Mouse (Mus musculus) embryonic facial prominence, embryonic 14.5 days (tissue): Measurements from ENCODE around the gene Slc26a11. TPM values are rescaled to one million over a fixed set of nuclear protein-coding genes. Genes with fewer than 3 reads are reported as not detected.

ENCODE experiments used
- ATAC-seq: fragments of 200-750 bp; cut with Nextera tagmentation; 2 replicates; pipeline ENCODE4 v1.8.0; 2017; ENCODE audit warnings: low read depth, moderate number of reproducible peaks, moderate TSS enrichment
- DNase-seq: peaks from one replicate; pipeline ENCODE4 v3.0.0-alpha.2; 2015; ENCODE audit warnings: low spot score
- H3K27ac ChIP-seq: fragments of 300-500 bp; sonication (generic); replicated peaks from 2 replicates; pipeline ENCODE4 v1.5.1; 2014; ENCODE audit warnings: low read depth, mild to moderate bottlenecking, low read length, moderate library complexity
- H3K27me3 ChIP-seq: fragments of 300-500 bp; sonication (generic); replicated peaks from 2 replicates; pipeline ENCODE4 v1.6.1; 2014; ENCODE audit warnings: low read length; ENCODE audit not compliant: control insufficient read depth, insufficient read depth
- H3K36me3 ChIP-seq: fragments of 300-500 bp; sonication (generic); 2 replicates; pipeline ENCODE4 v1.6.1; 2014; ENCODE audit warnings: low read length, mixed read lengths; ENCODE audit not compliant: control insufficient read depth, insufficient read depth
- H3K4me1 ChIP-seq: fragments of 300-500 bp; sonication (generic); 2 replicates; pipeline ENCODE4 v1.6.1; 2014; ENCODE audit warnings: antibody characterized with exemption, low read length; ENCODE audit not compliant: control insufficient read depth, insufficient read depth
- H3K4me2 ChIP-seq: fragments of 300-500 bp; sonication (generic); 2 replicates; pipeline ENCODE4 v1.6.1; 2014; ENCODE audit warnings: low read depth, mild to moderate bottlenecking, low read length, moderate library complexity, mixed read lengths
- H3K4me3 ChIP-seq: fragments of 300-500 bp; sonication (generic); 2 replicates; pipeline ENCODE4 v1.5.1; 2014; ENCODE audit warnings: low read depth, mild to moderate bottlenecking, low read length
- H3K9ac ChIP-seq: fragments of 300-500 bp; sonication (generic); 2 replicates; pipeline ENCODE4 v1.6.1; 2014; ENCODE audit warnings: low read depth, mild to moderate bottlenecking, low read length, moderate library complexity, mixed read lengths
- H3K9me3 ChIP-seq: fragments of 300-500 bp; sonication (generic); 2 replicates; pipeline ENCODE4 v1.6.1; 2016; ENCODE audit warnings: low read length; ENCODE audit not compliant: control insufficient read depth
- WGBS: fragments of 180-500 bp; shearing (Covaris S2); extraction: QIAGEN DNeasy Blood & Tissue Kit; methylation state at CpG from one replicate; pipeline ENCODE4 v1.1.7; 2014; 5-methylcytosine and 5-hydroxymethylcytosine counted together
- polyA plus RNA-seq: library from polyadenylated mRNA; unstranded; fragments of >200 nt; fragmentation: Nextera tagmentation; extraction: Ambion mirVana; gene quantifications from 2 replicates; pipeline ENCODE4 v1.2.1, GENCODE M21; 2014

Gene Slc26a11
- polyA plus RNA-seq, 1 experiment from 2014 or later, result 7.8 TPM

DNA sequence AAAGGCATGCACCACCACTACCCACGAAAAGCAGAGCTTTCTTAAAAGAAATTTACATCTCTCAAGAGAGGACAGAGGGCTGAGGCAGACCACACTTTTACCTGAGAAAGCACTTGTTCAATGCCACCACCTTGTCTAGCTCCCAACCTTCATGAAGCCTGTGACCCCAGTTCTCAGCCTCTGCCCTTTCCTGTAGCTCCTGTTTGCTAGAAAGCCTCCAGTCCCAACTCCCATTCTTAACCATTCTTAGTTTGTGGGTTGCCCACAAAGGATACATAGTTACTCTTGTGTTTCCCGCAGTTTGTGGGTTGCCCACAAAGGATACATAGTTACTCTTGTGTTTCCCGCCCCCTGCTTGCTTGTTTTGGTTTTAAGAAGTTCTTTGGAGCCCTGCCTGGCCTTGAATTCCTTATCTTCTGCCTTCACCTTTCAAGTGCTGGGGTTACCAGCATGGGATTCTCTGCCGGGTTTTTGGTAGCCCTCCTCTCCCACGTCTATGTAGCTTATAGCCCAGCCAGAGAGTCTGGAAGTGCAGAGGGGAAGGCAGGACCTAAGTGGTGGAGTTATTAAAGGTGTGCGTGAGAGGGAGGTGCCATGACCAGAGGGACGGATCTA is 36.1 kb downstream of the Slc26a11 start:
- Histone ChIP-seq H3K36me3 (no peaks in the 10 kb centered on the region), H3K9me3 (no peaks in the 10 kb centered on the region), H3K4me2 (peak overlapping the region; percentile 84; the same call in 1 of the 2 replicates), H3K27ac (no peak overlapping the region), H3K27me3 (peaks cover 64% of the 10 kb centered on the region), H3K9ac (no peak overlapping the region), H3K4me1 (peaks cover 10% of the 10 kb centered on the region), H3K4me3 (peak overlapping the region; percentile 68; the same call in 1 of the 2 replicates)
- no peak for ATAC-seq
- no peak for DNase-seq
- 31% methylated on average over 7 of the region's 7 CpGs for WGBS

DNA sequence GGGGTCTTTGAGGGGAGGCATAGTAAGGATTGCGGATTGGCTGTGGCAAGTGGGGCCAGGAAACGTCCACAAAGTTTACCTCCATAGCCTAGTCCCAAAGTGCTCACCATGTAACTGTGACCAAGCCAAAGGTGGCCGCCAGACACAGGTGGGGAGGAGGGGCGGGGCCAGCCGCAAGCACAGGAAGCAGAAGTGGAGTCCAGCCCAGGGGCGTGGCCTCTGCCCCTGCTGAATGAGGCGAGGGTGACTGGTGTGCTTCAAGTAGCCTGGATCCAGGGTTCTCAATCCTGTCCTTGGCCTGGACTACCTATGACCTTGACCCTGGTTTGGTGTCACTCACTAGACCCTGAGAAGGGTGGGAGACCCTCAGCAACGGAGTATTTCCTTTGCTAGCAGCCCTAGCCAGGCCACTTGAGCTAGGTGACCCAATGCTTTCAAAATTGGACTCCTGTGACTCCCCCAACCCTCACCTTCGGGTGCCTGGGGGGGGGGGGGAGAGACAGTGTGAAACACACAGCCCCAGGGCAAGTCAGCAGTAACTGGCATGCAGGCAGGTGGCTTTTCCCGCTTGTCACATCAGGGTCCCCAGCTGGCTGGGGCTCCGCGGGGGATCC is 36.8 kb downstream of the Slc26a11 start:
- Histone ChIP-seq H3K9me3 (no peaks in the 10 kb centered on the region), H3K9ac (no peak overlapping the region), H3K4me3 (peak overlapping the region; percentile 54; the same call in 1 of the 2 replicates), H3K4me2 (peak overlapping the region; percentile 84), H3K4me1 (peaks cover 10% of the 10 kb centered on the region), H3K27me3 (peaks cover 67% of the 10 kb centered on the region), H3K36me3 (no peaks in the 10 kb centered on the region), H3K27ac (no peak overlapping the region)
- ATAC-seq, result no peak
- peak; percentile 22 for DNase-seq
- WGBS, result 8% methylated on average over 12 of the region's 12 CpGs

DNA sequence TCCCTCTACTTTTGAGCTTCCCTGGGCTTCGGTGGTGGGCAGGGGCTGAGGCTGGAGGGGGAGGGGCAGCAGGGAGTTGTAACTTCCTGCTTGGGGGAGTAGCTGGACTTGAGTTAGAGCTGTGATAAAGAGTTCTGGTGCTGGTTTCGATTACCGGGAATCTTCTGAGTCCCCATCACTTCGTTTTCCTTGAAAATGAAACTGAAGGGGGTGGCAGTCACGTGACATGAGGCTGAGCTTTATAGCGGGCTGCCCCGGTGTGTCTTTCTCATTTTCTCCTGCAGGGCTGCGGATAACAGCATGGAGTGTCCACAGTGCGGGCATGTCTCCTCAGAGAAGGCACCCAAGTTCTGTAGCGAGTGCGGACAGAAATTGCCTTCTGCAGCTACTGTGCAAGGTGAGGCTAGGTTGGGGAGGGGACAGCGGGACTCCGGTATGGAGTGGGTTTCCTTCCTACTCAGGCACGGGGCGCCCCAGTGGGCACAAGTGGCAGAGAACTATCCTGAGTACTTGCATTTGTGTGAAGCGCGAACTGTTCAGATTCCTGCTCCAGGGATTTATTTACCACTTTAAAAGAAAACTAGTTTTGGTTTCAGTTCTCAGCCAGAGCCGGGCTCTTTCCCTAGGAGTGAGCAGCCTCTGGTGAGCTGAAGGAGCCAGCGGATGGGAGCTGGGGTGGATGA is 37.6 kb downstream of the Slc26a11 start, which contains the start of gene Rnf213:
Gene Rnf213 (plus strand): TSS at position 301 of the 683 bp plus-strand sequence.
- DNase-seq (peak; percentile 59), ATAC-seq (peak; percentile 56)
- H3K4me1 ChIP-seq, result peaks cover 10% of the 10 kb centered on the region
- no peaks in the 10 kb centered on the region for H3K36me3 ChIP-seq
- 1% methylated on average over 19 of the region's 19 CpGs for WGBS
- H3K4me3 ChIP-seq, result peak within 1 kb of the TSS; percentile 54
- peaks cover 64% of the 10 kb centered on the region for H3K27me3 ChIP-seq
- no peak within 1 kb of the TSS for H3K27ac ChIP-seq
- peak within 1 kb of the TSS; percentile 56 for H3K9ac ChIP-seq
- H3K9me3 ChIP-seq, result no peaks in the 10 kb centered on the region
- H3K4me2 ChIP-seq, result peak within 1 kb of the TSS; percentile 84

DNA sequence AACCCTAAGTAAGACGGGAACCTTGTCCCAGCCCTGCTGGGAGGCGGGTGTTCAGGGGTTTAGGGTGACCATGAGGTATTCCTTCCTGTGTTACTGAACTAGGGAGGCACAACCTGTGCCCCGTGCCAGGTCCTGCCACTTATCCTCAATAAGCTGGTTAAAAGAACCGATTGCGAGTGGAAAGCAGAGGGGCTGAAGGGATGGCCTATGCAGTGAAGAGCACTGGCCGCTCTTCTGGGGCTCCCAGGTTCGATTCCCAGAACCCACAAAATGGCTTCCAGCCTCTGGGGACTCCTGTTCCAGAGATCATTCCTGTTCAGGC is 38.1 kb downstream of the Slc26a11 start:
- Histone ChIP-seq H3K36me3 (no peaks in the 10 kb centered on the region), H3K27ac (no peak overlapping the region), H3K4me3 (peak overlapping the region; percentile 54), H3K9me3 (no peaks in the 10 kb centered on the region), H3K4me1 (peaks cover 10% of the 10 kb centered on the region), H3K27me3 (peaks cover 64% of the 10 kb centered on the region), H3K4me2 (peak overlapping the region; percentile 84), H3K9ac (peak overlapping the region; percentile 56)
- 26% methylated on average over 7 of the region's 7 CpGs for WGBS
- no peak for DNase-seq
- ATAC-seq, result no peak

DNA sequence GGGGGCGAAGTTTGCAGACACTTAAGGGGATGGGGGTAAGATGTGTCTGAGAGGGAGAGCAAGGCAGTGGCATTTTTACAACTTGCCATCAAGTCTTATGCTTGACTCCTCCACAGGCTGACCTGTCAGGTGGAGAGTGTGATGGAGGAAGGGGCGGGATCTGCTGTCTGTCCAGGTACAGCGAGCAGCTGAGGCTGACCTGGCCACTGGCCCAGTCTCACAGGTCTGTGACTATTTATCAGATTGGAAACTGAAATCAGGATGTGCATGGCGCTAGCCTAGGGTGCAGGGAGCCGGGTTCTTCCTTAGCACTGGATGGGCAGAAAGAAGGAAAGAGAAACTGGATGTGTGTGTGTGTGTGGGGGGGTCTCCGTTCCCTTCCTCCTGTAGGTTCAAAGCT is 38.9 kb downstream of the Slc26a11 start:
- WGBS, result 49% methylated on average over 6 of the region's 6 CpGs
- H3K9me3 ChIP-seq, result no peaks in the 10 kb centered on the region
- no peak for DNase-seq
- no peak overlapping the region for H3K9ac ChIP-seq
- no peak overlapping the region for H3K4me2 ChIP-seq
- no peak for ATAC-seq
- no peaks in the 10 kb centered on the region for H3K36me3 ChIP-seq
- peaks cover 64% of the 10 kb centered on the region for H3K27me3 ChIP-seq
- H3K4me3 ChIP-seq, result no peak overlapping the region
- peaks cover 10% of the 10 kb centered on the region for H3K4me1 ChIP-seq
- H3K27ac ChIP-seq, result no peak overlapping the region

DNA sequence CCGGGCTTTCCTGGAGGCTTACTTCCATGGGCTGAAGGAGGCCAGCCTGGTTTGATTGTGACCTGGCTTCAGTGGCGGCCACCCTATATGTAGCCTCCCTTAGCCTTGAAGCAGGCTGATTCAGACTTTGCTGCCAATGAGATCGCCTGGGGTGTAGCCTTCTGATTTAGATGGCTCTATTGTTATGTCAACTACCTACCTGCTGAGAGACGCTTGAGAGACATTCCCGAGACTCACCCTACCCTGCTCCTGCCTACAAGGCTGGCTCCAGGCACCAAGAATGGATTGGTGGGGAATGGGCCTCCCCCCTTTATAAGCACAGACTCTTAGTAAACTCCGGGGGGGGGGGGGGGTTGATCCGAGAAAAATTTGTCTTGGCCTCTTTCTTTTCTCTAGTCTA is 40.0 kb downstream of the Slc26a11 start:
- no peak for DNase-seq
- H3K4me1 ChIP-seq, result peaks cover 10% of the 10 kb centered on the region
- no peaks in the 10 kb centered on the region for H3K36me3 ChIP-seq
- no peak overlapping the region for H3K4me3 ChIP-seq
- WGBS, result 14% methylated on average over 7 of the region's 7 CpGs
- no peak overlapping the region for H3K27ac ChIP-seq
- peaks cover 55% of the 10 kb centered on the region for H3K27me3 ChIP-seq
- no peaks in the 10 kb centered on the region for H3K9me3 ChIP-seq
- no peak overlapping the region for H3K9ac ChIP-seq
- no peak overlapping the region for H3K4me2 ChIP-seq
- ATAC-seq, result no peak

DNA sequence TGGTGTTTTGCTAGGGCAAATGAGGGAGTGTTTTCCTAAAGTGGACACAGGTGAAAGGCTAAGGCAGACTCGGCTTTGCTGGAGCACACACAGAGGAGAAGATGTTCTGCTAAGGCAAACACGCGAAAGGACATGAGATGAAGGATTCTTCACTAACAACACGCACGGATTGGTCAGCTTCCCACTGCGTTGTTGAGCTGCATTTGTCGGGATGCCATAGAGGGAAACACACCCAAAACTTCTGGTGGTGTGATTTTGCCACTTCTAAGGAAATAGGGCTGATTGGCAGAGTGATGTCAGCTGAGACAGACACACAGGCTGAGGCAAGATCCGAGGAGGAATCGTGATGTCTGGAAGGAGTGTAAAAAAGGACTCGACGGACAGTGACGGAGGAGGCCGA is 40.6 kb downstream of the Slc26a11 start:
- H3K4me1 ChIP-seq, result peaks cover 7% of the 10 kb centered on the region
- DNase-seq (no peak), ATAC-seq (no peak)
- WGBS, result 16% methylated on average over 13 of the region's 13 CpGs
- no peaks in the 10 kb centered on the region for H3K36me3 ChIP-seq
- no peak overlapping the region for H3K27ac ChIP-seq
- H3K9ac ChIP-seq, result no peak overlapping the region
- peaks cover 50% of the 10 kb centered on the region for H3K27me3 ChIP-seq
- no peaks in the 10 kb centered on the region for H3K9me3 ChIP-seq
- no peak overlapping the region for H3K4me3 ChIP-seq
- no peak overlapping the region for H3K4me2 ChIP-seq

DNA sequence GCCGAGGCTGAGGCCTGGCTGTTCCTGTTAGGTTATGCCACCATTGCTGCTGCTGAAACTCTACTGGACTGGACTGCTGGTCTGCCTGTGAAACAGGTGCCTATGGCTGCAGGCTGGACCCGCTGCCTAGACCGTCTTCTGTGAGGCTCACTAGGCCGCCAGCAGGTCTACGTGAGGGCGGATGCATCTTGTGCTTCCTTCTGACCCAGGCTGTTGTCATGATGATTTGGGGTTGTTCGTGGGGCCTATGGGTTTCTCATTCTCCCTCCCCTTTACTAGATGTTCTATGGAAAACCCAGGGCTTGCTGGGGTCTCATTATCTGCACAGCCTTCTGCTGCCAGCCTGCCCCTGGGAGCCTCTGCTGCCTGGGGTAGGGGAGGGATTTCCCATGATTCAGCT is 41.1 kb downstream of the Slc26a11 start:
- Histone ChIP-seq H3K27me3 (peaks cover 45% of the 10 kb centered on the region), H3K9me3 (no peaks in the 10 kb centered on the region), H3K4me3 (no peak overlapping the region), H3K4me2 (no peak overlapping the region), H3K27ac (no peak overlapping the region), H3K4me1 (peaks cover 4% of the 10 kb centered on the region; the same call in 1 of the 2 replicates), H3K9ac (no peak overlapping the region), H3K36me3 (no peaks in the 10 kb centered on the region)
- ATAC-seq, result no peak
- 48% methylated on average over 7 of the region's 7 CpGs for WGBS
- no peak for DNase-seq
